In the genomic region with DNA sequence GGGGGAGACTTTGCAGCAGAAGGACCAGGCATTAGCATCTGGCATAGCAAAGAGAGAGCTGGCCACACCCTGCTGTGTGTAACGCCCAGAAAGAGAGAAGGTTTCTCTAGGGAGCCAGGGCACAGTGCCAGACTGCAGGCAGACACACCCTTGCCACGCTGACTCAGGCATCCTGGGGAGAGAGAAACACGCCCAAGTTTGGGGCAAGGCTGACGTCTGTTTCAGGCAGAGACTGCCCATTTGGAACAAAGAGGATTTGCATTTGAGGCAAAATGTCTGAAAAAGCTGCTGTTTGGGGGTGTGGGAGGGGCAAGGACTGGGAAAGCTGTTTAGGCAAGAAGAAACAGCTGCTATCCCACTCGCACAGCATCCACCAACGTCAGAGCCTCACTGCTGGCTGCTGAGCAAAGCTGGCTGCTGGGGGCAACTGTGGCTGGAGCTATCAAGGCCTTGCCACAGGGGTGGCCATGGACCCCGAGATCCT, we compare ENCODE assay signal across 7 mouse cellular contexts.
A peak's percentile ranks its signal among the peaks of the same experiment; 100 is the strongest.
DNase-seq lines count a peak whose midpoint lies in the region; ATAC-seq lines count a peak whose summit lies in the region.

No protein-coding gene starts in this region.

- ATAC-seq in hindbrain, embryonic 16.5 days: peak; percentile 32; the same call in 1 of the 2 replicates
- ATAC-seq in megakaryocyte-erythroid progenitor cell, adult 5-6 weeks (replicated peaks; ENCODE audit: low FRiP score, low TSS enrichment, poor library complexity, severe bottlenecking): peak; percentile 88

- 6% methylated on average over 7 of the region's 7 CpGs for WGBS in hindbrain, embryonic 16.5 days

- peak overlapping the region; percentile 9; the same call in 1 of the 2 replicates for H3K9ac ChIP-seq in hindbrain, embryonic 16.5 days (ENCODE audit: low read depth, low read length)

- no peaks in the 10 kb centered on the region; the same call in 1 of the 2 replicates for H3K36me3 ChIP-seq in hindbrain, embryonic 16.5 days (ENCODE audit: control insufficient read depth, insufficient read depth, low read length)

- H3K27ac ChIP-seq in hindbrain, embryonic 16.5 days (ENCODE audit: low read depth, low read length): peak overlapping the region; percentile 63

- peaks cover 2% of the 10 kb centered on the region; the same call in 1 of the 2 replicates for H3K27me3 ChIP-seq in hindbrain, embryonic 16.5 days (replicated peaks; ENCODE audit: control insufficient read depth, insufficient read depth, low read length)

- no peak overlapping the region for H3K4me3 ChIP-seq in hindbrain, embryonic 16.5 days (ENCODE audit: low read length)

- peaks cover 7% of the 10 kb centered on the region for H3K4me1 ChIP-seq in hindbrain, embryonic 16.5 days (ENCODE audit: control insufficient read depth, insufficient read depth, low read depth, low read length)

- H3K4me2 ChIP-seq in hindbrain, embryonic 16.5 days (ENCODE audit: low read length): no peak overlapping the region

- intact Hi-C loops in left cerebral cortex, postnatal 10 days (cut with DNase I): loop anchor here (5.0 to 10.0 kb wide), 2 partner anchors 128 to 229 kb away; a partner anchor contains a TSS

- no peaks in the 10 kb centered on the region for H3K9me3 ChIP-seq in hindbrain, embryonic 16.5 days (ENCODE audit: control insufficient read depth, low read length)

- DNase-seq in MN1 (ENCODE audit: low spot score): peak; percentile 91
- DNase-seq in brain, adult 2 months (ENCODE audit: low read depth, low spot score): peak; percentile 92
- DNase-seq in gastrocnemius, adult 18-20 months (ENCODE audit: low spot score): peak; percentile 89
- peak; percentile 39 to 83 for DNase-seq in left cerebral cortex, postnatal 10 days (ENCODE audit: extremely low spot score in 1 of 2, low spot score in 2 of 2)
- peak; percentile 86 to 96 for DNase-seq in spleen, postnatal 10 days (ENCODE audit: low spot score in 2 of 2)
